Mouse (Mus musculus): Measurements from ENCODE around the gene Ptchd1. TPM values are rescaled to one million over a fixed set of nuclear protein-coding genes. Genes with fewer than 3 reads are reported as not detected.

The Ptchd1 gene
- polyA plus RNA-seq (2015; fragmentation: Nextera tagmentation; extraction: Ambion mirVana) = 1.3 TPM in 2 replicates

DNA sequence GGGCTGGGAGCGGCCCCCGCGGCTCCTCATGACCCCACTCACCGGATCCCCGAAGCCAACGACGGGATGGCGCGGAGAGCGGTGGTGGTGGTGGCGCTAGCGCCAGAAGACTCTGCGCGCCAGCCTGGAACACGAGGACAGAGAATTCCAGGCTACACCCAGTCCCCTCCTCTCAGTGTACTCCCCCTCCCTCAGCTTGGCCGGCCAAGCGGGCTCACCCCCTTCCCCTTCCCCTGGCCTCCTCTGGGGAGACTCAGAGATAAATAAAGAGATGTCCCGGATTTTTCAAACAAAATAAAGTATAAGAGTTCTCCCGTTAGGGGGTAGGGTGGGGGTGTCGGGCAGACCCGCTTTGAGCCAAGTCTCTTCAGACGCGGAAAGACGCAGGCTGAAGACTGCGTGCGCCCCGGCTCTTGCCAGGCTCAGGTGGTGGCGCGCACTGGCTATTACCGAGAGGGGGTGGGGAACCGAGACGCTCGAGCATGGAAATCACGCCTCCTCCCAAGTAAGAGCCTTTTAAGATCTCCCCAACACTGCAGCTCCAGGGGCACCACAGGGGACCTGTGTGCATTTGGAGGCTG, at the start of gene Ptchd1:
Gene Ptchd1 (minus strand): TSS at position 114 of the 581 bp plus-strand sequence.
- H3K4me2 ChIP-seq = peak within 1 kb of the TSS; percentile 82
- no peaks in the 10 kb centered on the region for H3K36me3 ChIP-seq
- no peak within 1 kb of the TSS for H3K27ac ChIP-seq
- H3K4me1 ChIP-seq = peaks cover 16% of the 10 kb centered on the region
- peak within 1 kb of the TSS; percentile 46 for H3K4me3 ChIP-seq
- 23% methylated on average over 31 of the region's 34 CpGs for WGBS
- H3K9me3 ChIP-seq = no peaks in the 10 kb centered on the region
- no peak within 1 kb of the TSS for H3K9ac ChIP-seq
- no peak for ATAC-seq (ENCODE audit: insufficient number of reproducible peaks, low FRiP score, low TSS enrichment, low read depth)
- peaks cover 41% of the 10 kb centered on the region for H3K27me3 ChIP-seq

DNA sequence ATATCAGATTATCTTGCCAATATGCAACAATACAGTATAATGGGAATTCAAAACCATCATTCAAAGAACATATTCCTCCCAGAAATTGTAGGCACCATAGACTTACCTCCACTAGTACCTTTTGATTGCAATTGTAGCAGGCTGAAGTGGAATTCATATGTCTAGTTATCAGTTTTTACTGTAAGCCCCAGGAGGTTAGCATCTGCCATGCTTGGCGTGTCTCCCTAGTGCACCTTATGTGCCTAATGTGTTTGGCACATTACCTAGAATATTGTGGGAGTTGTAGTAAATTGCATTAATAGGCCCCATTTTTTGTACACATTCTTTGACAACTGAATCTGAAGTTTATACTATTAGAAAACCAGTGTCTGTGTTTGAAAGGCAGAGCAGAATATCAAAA, 34.4 kb upstream of the Ptchd1 start:
- Histone ChIP-seq H3K4me2 (no peak overlapping the region), H3K9me3 (no peaks in the 10 kb centered on the region), H3K4me1 (no peaks in the 10 kb centered on the region), H3K9ac (no peak overlapping the region), H3K36me3 (no peaks in the 10 kb centered on the region), H3K4me3 (no peak overlapping the region), H3K27ac (no peak overlapping the region), H3K27me3 (no peaks in the 10 kb centered on the region)
- ATAC-seq (ENCODE audit: insufficient number of reproducible peaks, low FRiP score, low TSS enrichment, low read depth) = no peak
- WGBS = 74% methylated on average over 1 of the region's 1 CpGs

DNA sequence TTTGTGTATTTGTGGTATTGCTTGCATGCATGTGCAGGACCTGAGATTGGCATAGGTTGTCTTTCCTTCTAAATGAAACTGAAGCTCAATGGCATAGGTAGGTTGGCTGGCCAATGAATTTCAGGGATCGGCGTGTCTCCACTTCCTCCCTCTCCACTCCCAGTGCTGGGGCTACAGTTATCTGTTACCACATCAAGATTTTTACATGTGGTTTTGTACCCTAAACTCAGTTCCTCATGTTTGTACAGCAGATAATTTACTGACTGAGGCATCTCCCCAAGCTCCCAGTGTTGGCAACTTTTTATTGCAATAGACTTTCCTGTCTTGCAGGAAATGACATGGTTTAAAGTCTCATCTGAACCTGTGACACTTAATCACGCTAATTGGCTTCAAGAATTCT, 22.4 kb upstream of the Ptchd1 start:
- H3K4me2 ChIP-seq = no peak overlapping the region

DNA sequence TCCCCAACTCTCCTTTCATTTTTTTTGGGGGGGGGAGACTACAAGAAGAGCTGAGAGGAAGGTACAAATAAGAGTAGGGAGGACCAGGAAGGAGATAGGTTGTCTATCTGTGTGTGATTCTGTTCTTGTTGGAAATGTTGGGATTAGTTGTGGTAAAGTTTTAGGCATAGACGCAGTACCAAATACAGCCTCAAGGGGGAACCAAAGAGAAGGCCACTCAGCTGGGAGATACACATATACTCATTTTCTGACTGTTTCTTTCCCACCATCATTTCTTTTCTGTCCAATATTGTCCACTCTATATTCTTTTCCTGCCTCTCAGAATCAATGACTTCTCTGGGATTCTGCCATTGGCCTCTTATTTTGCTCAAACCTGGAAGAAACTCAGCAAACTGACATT, 20.4 kb upstream of the Ptchd1 start:
- H3K9ac ChIP-seq = no peak overlapping the region
- no peaks in the 10 kb centered on the region for H3K27me3 ChIP-seq
- no peaks in the 10 kb centered on the region for H3K36me3 ChIP-seq
- ATAC-seq (ENCODE audit: insufficient number of reproducible peaks, low FRiP score, low TSS enrichment, low read depth) = no peak
- no peaks in the 10 kb centered on the region for H3K4me1 ChIP-seq
- 13% methylated on average over 1 of the region's 1 CpGs for WGBS
- H3K9me3 ChIP-seq = no peaks in the 10 kb centered on the region
- no peak overlapping the region for H3K4me2 ChIP-seq
- H3K27ac ChIP-seq = no peak overlapping the region
- H3K4me3 ChIP-seq = no peak overlapping the region

More for the DNA sequence above, 22.4 kb upstream of the Ptchd1 start:
- Histone ChIP-seq H3K9ac (no peak overlapping the region), H3K27me3 (no peaks in the 10 kb centered on the region), H3K27ac (no peak overlapping the region), H3K4me1 (no peaks in the 10 kb centered on the region), H3K36me3 (no peaks in the 10 kb centered on the region), H3K9me3 (no peaks in the 10 kb centered on the region), H3K4me3 (no peak overlapping the region)
- ATAC-seq (ENCODE audit: insufficient number of reproducible peaks, low FRiP score, low TSS enrichment, low read depth) = no peak
- WGBS = 88% methylated on average over 3 of the region's 3 CpGs

DNA sequence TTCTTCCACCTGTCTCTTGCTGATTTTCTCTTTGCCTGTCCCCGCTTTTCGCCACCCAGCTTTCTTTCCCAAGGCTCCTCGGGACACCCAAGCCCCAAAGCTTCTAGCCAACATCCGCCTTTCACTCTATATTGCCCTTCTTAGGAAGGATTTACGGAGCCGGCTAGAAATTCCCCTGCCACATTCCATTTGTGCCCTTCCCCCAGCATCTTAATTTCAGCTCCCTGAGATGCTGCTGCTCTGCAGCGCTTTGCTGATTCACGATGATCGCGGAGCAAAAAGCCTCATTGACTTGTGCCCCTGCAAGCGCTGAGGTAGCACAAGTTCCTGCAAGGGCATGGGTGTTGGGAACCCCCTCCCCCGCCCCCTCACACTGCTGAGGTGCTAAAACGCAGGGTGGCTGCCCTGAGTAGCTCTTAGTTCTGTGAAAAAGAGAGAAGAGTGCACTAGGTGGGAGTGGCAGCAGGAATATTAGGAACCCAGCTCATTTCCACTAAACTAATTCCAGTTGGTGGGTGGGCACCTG, 2.1 kb upstream of the Ptchd1 start:
- no peak overlapping the region for H3K9ac ChIP-seq
- H3K9me3 ChIP-seq = no peaks in the 10 kb centered on the region
- WGBS = 16% methylated on average over 13 of the region's 13 CpGs
- H3K4me1 ChIP-seq = peaks cover 16% of the 10 kb centered on the region
- no peak for ATAC-seq (ENCODE audit: insufficient number of reproducible peaks, low FRiP score, low TSS enrichment, low read depth)
- no peak overlapping the region for H3K4me2 ChIP-seq
- peaks cover 41% of the 10 kb centered on the region for H3K27me3 ChIP-seq
- H3K27ac ChIP-seq = no peak overlapping the region
- no peaks in the 10 kb centered on the region for H3K36me3 ChIP-seq
- H3K4me3 ChIP-seq = no peak overlapping the region

DNA sequence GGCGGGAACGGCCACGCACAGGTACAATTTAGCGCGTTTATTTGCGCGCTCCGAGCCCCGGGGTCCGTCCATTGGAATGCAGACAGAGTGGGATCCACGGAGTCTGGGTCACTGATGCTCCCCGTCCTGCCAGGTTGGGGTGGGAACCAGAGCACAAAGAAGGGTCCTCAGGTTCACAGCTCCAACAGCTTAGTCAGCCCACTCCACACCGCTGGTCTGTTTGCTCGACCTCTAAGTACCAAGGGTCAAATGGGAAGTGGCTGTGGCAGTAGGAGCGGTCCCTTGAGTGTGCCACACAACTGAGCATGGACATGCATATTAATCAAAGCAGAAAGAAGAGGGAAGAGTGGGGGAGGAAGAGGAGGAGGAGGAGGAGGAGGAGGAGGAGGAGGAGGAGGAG, 1.3 kb upstream of the Ptchd1 start:
- H3K27me3 ChIP-seq = peaks cover 41% of the 10 kb centered on the region
- H3K27ac ChIP-seq = no peak overlapping the region
- ATAC-seq (ENCODE audit: insufficient number of reproducible peaks, low FRiP score, low TSS enrichment, low read depth) = no peak
- H3K9me3 ChIP-seq = no peaks in the 10 kb centered on the region
- H3K9ac ChIP-seq = no peak overlapping the region
- WGBS = 14% methylated on average over 15 of the region's 15 CpGs
- H3K4me2 ChIP-seq = peak overlapping the region; percentile 82
- H3K4me1 ChIP-seq = peaks cover 16% of the 10 kb centered on the region
- H3K4me3 ChIP-seq = peak overlapping the region; percentile 46
- H3K36me3 ChIP-seq = no peaks in the 10 kb centered on the region

DNA sequence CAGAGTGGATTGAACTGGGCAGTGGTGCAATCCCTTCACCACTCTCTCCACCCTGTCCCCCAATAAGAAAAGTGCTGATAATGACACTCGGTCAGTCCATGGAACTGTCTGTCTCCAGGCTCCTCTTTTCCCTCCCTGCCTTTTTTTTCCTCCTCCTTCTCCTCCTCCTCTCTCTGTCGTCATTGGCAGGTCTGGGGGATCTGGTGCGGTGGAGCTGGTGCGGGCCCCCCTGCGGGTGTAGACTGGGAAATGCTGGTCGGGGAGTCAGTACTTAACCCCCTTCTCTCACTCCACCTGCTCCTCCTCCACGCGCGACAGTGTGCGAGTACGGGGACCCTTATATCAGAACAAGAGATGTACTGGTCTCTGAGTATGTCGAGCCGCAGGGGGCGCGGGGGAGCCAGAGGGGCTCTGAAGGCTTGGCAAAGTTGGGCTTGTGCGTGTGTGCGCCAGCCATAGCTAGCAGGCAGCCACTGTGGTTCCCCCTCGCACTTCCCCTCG, 777 bp upstream of the Ptchd1 start, which contains the start of gene Gm15155:
Gene Gm15155 (plus strand): TSS at position 401 of the 501 bp plus-strand sequence.
- Histone ChIP-seq H3K4me3 (peak within 1 kb of the TSS; percentile 46), H3K27ac (no peak within 1 kb of the TSS), H3K9me3 (no peaks in the 10 kb centered on the region), H3K36me3 (no peaks in the 10 kb centered on the region), H3K4me2 (peak within 1 kb of the TSS; percentile 82), H3K9ac (no peak within 1 kb of the TSS), H3K27me3 (peaks cover 41% of the 10 kb centered on the region), H3K4me1 (peaks cover 16% of the 10 kb centered on the region)
- ATAC-seq (ENCODE audit: insufficient number of reproducible peaks, low FRiP score, low TSS enrichment, low read depth) = no peak
- WGBS = 12% methylated on average over 19 of the region's 19 CpGs

DNA sequence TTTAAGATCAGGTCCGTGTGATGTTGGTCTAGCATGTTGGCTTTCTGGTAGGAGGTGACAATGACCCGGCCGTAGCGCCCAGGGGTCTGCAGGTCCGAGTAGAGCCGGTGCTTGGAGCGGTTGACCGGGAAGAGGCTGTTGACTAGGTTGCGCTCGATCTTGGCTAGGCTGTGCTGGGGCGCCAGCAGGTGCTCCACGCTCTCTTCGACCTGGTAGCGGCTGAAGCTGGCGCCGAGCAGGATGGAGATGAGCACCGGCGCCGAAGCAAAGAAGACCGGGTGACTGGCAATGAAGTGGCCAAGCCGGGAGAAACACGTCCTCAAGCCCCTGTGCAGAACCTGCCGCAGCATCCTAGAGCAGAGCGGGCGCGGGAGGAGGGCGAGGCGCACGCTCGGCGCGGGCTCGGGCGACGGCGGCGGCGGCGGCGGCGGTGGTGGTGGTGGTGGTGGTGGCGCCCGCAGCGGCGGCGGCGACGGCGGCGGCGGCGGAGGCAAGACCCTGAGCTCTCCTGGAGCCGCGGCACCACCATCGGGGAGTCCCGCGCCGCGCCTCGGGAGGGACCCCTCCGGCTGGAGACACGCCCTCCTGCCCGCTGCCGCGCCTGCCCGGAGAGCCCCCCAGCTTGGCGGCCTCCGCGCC, 534 bp downstream of the Ptchd1 start:
- peaks cover 41% of the 10 kb centered on the region for H3K27me3 ChIP-seq

DNA sequence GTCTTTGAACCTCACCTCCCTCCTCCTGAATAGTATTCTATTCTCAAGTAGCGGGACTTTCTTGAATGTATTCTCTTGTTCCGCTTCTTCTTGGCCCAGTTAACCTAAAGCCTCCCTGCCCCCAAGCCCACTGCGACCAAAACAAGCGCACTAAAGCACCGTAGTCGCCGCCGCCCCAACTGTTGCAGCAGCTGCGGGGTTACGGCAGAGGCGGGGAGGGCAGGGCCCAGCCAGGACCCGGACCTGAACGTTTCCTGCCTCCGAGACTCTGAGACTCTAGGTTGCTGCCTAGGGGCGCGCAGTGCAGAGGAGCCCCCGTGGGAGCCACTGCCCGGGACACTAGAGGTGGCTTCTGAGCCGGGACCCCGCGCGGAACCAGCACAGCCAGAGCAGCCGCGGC, 1.1 kb downstream of the Ptchd1 start:
- WGBS = 18% methylated on average over 24 of the region's 24 CpGs
- ATAC-seq (ENCODE audit: insufficient number of reproducible peaks, low FRiP score, low TSS enrichment, low read depth) = no peak
- Histone ChIP-seq H3K9ac (no peak overlapping the region), H3K4me2 (peak overlapping the region; percentile 82), H3K27me3 (peaks cover 41% of the 10 kb centered on the region), H3K4me3 (peak overlapping the region; percentile 46), H3K27ac (no peak overlapping the region), H3K9me3 (no peaks in the 10 kb centered on the region), H3K36me3 (no peaks in the 10 kb centered on the region), H3K4me1 (peaks cover 16% of the 10 kb centered on the region)

More for the DNA sequence above, 534 bp downstream of the Ptchd1 start:
- H3K4me2 ChIP-seq = peak overlapping the region; percentile 82
- H3K4me3 ChIP-seq = peak overlapping the region; percentile 46
- H3K27ac ChIP-seq = no peak overlapping the region
- peaks cover 16% of the 10 kb centered on the region for H3K4me1 ChIP-seq
- no peak overlapping the region for H3K9ac ChIP-seq
- no peaks in the 10 kb centered on the region for H3K36me3 ChIP-seq
- WGBS = 17% methylated on average over 28 of the region's 69 CpGs
- no peaks in the 10 kb centered on the region for H3K9me3 ChIP-seq
- ATAC-seq (ENCODE audit: insufficient number of reproducible peaks, low FRiP score, low TSS enrichment, low read depth) = no peak

DNA sequence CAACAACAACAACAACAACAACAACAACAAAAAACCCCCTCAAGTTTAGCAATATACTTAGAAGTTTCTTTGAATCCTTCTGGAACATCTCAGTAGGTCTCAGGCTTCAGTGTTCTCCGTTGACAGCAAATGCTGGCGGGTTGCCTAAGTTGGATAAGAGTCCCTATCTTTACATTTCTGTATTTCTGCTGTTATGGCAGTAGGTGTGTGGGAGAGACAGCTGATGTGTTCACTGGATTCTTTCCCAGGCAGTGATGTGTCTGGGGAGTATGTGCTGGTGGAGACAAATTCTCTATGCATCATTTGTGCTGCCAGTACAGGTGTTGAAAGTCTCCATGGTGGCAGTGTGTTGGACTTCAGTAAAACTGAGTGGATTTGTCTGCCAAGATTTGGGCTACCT, 22.4 kb downstream of the Ptchd1 start:
- no peaks in the 10 kb centered on the region for H3K4me1 ChIP-seq
- H3K27me3 ChIP-seq = no peaks in the 10 kb centered on the region
- WGBS = 81% methylated on average over 2 of the region's 2 CpGs
- no peak for ATAC-seq (ENCODE audit: insufficient number of reproducible peaks, low FRiP score, low TSS enrichment, low read depth)
- H3K4me3 ChIP-seq = no peak overlapping the region
- no peaks in the 10 kb centered on the region for H3K36me3 ChIP-seq
- no peak overlapping the region for H3K27ac ChIP-seq
- no peaks in the 10 kb centered on the region for H3K9me3 ChIP-seq
- no peak overlapping the region for H3K4me2 ChIP-seq
- no peak overlapping the region for H3K9ac ChIP-seq

DNA sequence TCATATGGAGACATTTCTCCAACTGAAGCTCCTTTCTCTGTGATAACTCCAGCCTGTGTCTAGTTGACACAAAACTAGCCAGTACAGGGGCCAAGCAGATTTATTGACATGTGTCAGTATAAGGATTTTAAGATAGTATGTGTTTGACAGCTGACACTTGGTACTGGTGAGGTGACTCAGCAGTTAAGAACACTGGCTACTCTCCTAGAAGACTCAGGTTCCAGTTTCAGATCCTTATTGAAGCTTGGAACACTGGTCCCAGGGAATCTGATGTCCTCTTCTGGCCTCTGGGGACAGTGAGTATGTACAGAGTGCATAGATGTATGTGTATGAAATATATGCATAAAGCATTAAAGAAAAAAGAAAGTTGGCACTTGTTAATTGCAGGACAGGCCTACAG, 27.2 kb downstream of the Ptchd1 start:
- H3K9ac ChIP-seq = no peak overlapping the region
- H3K36me3 ChIP-seq = no peaks in the 10 kb centered on the region
- no peak overlapping the region for H3K27ac ChIP-seq
- no peak overlapping the region for H3K4me2 ChIP-seq
- ATAC-seq (ENCODE audit: insufficient number of reproducible peaks, low FRiP score, low TSS enrichment, low read depth) = no peak
- H3K4me1 ChIP-seq = no peaks in the 10 kb centered on the region
- H3K27me3 ChIP-seq = no peaks in the 10 kb centered on the region
- H3K9me3 ChIP-seq = no peaks in the 10 kb centered on the region
- H3K4me3 ChIP-seq = no peak overlapping the region

DNA sequence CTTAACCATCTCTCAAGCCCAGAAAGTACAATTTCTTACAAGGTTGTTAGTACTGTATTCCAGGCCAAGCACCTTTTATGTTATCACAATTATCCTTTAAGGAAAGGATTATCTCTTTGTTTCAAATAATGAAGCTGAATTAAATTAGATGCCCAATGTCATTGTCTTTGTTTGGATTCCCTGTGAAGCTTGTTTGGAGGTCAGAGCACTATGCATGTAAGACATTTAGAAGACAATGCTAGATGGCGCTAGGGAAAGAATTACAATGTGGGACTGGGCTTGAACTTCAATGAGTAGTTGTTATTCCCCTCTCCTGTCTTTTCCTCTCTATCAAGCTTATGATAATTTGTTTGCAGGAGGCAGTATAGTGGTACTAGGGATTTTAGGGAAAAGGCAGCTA, 28.9 kb downstream of the Ptchd1 start:
- H3K9me3 ChIP-seq = no peaks in the 10 kb centered on the region
- ATAC-seq (ENCODE audit: insufficient number of reproducible peaks, low FRiP score, low TSS enrichment, low read depth) = no peak
- no peak overlapping the region for H3K27ac ChIP-seq
- H3K27me3 ChIP-seq = no peaks in the 10 kb centered on the region
- H3K4me2 ChIP-seq = no peak overlapping the region
- H3K4me3 ChIP-seq = no peak overlapping the region
- H3K36me3 ChIP-seq = no peaks in the 10 kb centered on the region
- H3K9ac ChIP-seq = no peak overlapping the region
- WGBS = 58% methylated on average over 1 of the region's 1 CpGs
- H3K4me1 ChIP-seq = no peaks in the 10 kb centered on the region

All from limb, embryonic 15.5 days (tissue).